Mouse (Mus musculus): Measurements from ENCODE around the gene Kcnh1. TPM values are rescaled to one million over a fixed set of nuclear protein-coding genes. Genes with fewer than 3 reads are reported as not detected.

Gene Kcnh1
- polyA plus RNA-seq, 1 experiment from 2014 or later = 0.49 TPM

DNA sequence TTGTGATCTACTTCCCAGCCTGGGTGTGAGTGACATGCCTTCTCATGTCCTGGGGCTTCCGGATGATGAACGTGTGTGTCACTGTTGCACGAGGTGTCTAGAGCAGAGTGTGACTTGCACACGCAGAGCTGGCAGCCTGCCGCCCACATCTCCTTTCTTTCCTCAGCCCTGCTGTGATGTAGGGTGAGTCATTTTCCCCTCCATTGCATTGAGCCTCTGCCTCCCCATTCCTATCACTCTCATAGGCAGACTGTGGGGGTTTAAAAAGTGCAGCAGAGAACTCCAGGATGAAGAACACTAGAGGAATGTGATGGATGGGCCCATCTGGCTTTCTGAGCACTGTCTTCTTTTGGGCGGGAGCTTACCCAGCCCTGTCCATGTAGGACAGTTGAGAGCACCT is 76.4 kb downstream of the Kcnh1 start:
- DNase-seq (ENCODE audit: low spot score) = no peak

DNA sequence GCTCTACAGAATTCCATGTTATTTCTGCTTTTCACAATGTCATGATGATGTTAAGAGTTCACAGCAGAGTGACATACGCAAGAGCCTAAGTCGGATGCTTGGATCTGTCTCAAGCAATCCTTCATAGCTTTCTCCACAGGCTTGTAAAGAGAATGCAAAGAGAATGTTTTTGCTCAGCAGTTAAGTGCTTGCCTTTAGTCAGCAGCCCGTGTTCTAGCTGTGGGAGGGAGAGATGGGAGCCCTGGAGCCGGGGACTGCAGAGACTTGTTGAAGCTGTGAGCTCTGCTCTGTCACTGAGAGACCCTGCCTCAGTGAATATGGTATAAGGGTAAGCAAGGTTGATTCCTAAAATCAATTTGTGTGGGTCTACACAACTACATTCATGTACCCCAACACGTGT is 78.3 kb downstream of the Kcnh1 start:
- DNase-seq (ENCODE audit: low spot score) = no peak

DNA sequence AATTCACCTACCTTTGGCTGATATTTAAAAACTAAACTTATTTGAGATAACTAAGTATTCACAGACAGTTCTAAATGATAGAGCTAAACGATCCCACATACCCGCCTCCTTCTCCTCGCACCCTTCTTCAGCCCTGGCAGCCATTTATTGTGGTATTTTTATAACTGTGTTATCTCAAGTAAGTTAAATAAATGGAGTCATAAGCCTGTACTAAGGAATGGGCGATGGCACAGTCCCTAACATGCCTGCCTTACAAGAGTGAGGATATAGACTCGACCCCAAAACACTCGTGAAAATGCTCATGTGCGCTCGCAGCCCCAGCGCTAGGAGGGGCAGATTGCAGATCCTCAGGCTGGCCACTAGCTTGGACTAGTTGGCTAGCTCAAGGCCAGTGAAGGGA is 79.3 kb downstream of the Kcnh1 start:
- DNase-seq (ENCODE audit: low spot score) = no peak

DNA sequence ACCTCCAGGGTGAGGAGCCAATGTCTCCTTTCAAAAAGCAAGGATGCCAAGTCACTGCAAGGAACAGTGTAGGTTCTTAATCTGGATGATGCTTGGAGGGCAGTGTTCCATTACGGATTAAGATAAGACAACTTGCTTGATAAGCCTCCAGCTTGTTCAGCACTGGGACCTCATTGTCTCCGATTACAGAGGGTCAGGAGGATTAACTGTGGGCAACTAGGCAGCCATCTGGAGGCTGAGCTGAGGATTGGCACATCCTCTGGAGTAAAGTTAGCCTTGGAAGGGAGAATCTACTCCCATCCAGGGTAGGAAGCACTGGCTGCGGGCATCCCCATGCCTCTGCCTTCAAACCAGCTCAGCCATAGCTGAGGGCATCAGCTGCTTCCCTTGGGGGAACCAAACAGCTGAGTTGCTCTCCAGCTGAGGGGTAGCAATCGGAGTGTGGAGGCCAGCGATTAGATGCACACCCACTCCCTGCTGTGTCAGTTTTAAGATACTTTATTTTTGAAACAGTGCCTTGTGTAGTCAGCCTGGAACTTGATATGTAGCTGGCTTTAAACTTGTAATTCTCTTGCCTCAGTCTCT is 87.3 kb downstream of the Kcnh1 start:
- DNase-seq (ENCODE audit: low spot score) = no peak

DNA sequence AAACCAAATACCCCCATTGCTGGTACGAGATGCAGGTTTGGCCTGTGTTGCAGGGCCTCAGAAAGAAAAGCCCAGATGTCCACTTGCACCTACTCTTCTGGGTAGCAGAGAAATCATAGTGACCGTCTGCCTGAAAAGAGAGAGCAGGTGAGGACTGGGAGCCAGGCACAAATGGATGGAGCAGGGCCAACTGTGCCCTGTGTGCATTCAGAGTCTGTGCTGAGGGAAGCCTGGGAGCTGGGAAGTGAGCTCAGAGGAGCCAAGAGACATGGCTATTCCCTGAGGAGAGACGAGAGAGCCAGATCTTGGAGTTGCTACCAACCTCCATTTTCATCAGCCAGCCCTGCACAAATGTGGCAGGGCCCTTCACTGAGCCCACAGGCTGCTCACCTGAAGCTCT is 93.8 kb downstream of the Kcnh1 start:
- DNase-seq (ENCODE audit: low spot score) = no peak

DNA sequence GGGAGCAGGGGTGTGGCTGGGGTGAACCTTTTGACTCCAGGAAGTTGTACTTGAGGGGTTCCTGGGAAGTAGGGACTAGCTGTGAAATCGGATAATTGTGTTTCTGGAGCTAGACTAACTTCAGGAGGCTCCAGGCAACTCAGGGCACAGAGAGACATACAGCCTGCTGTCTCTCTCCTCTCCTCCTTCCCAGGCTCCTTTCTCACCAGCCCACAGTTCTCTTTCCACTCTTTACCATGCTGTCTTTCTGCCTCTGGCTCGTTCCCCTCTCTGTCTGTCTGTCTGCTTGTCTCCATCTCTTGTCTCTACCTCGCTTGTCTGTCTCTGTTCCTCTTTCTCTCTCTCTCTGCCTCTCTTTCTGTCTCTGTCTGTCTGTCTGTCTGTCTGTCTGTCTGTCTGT is 94.4 kb downstream of the Kcnh1 start:
- DNase-seq (ENCODE audit: low spot score) = no peak

DNA sequence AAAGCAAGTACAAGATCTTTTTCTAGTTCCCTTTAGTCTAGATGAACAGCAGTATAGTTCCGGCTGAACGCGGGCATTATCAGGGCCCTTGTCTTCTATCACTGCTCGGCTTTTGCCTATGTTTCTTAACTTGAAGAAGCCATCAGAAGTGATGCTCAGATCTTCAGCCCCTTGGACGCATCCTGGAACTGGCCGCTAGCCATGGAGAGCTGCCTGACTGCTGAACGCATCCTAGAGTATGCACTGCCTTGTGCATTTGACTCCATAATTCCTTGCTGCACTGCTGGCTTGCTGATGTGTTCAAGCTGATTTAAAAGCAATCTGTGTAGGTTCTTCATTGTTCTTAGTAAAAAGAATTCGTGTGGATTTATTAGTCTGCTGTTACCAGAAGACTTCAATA is 97.9 kb downstream of the Kcnh1 start:
- DNase-seq (ENCODE audit: low spot score) = no peak

DNA sequence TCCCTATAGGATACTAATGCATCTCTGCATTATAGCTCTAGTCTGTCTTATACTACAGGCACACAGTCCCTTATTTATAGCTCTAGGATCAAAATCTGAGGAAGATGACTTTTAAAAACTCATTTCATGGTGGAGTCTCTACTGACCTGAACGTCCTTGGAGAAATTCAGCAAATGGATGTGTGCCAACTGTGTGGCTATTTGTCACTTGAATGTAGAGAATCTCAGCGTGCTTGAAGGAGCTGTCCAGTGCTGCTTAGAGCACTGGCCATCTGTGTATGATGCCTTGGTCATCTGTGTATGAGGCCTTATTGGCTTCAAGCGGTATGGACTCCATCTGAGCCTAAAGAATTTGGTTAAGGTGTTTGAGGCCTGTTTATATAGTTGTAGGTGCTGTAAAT is 100.7 kb downstream of the Kcnh1 start:
- no peak for DNase-seq (ENCODE audit: low spot score)

DNA sequence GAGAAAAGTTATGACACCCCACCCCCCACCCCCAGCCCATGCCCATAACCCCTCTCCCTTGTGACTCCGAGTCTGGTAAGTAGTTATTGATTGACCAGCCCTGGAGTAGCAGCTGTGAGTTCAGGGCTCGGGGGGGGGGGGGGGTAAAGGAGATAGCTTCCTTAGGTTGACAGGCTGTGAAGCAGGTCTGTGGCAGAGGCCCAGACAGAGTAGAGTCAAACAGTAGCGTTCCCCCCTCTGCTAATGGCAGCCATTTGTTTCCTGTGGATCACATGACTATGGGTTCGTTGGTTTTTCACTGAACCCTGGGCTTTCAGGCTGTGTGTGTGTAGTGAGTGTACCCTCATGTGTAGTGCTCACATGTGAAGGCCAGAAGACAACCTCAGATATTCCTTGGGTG is 102.8 kb downstream of the Kcnh1 start:
- DNase-seq (ENCODE audit: low spot score) = no peak

DNA sequence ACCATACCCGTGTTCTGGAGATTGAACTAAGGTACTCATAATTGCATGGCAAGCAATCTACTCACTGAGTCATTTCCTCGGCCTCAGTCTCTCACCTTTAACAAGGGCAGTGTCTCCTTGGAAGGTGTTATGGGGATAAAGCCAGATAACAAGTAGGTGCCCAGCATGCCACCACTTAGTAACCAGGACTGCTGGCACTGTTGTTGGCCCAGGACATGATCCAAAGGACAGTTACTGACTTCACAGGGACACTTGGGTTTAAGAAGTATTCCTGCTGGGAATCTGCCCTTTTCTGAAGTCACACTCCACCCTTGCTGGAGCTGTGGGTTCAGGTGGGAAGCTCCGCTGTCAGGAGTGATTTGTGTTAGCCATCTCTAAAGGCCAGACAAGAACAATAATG is 103.3 kb downstream of the Kcnh1 start:
- no peak for DNase-seq (ENCODE audit: low spot score)

DNA sequence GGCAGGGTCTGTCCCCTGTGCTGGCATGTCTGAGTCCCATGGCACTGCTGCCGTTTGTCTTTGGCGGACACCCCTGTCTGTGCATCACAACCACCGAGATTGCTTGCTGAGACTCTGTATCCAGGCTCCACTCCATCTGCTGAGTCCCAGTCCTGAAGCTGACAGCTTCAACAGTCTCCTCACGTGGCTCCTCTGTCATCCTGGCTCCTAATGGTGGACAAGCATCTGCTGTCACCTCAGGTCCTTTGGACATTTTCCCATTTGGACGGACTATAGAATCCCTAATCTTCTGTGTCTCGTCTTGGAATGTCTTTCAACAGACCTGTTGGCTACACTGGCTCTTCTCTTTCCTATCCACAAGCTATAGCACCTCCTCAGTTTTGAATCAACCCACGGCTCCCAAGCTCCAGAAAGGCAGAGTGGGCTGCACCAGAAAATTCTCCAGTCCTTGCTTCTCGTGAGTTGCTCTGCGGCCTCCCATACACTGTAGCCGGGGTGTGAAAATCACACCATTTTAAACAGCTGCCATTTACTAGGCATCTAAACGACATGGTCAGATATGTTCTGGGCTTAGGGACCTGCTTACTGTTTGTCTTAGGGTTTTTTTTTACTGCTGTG is 104.8 kb downstream of the Kcnh1 start:
- no peak for DNase-seq (ENCODE audit: low spot score)

DNA sequence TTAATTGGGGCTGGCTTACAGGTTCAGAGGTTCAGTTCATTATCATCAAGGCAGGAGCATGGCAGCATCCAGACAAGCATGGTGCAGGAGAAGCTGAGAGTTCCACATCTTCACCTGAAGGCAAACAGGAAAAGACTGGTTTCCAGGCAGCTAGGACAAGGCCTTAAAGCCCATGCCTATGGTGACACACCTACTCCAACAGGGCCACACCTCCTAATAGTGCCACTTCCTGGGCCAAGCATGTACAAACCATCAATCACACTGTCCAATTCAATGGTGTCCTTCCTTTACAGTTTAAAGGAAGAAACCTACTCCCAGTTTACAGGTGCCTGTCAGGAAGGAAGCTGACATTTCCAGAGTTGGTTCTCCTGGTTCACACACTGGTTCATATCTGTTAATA is 105.3 kb downstream of the Kcnh1 start:
- DNase-seq (ENCODE audit: low spot score) = no peak

DNA sequence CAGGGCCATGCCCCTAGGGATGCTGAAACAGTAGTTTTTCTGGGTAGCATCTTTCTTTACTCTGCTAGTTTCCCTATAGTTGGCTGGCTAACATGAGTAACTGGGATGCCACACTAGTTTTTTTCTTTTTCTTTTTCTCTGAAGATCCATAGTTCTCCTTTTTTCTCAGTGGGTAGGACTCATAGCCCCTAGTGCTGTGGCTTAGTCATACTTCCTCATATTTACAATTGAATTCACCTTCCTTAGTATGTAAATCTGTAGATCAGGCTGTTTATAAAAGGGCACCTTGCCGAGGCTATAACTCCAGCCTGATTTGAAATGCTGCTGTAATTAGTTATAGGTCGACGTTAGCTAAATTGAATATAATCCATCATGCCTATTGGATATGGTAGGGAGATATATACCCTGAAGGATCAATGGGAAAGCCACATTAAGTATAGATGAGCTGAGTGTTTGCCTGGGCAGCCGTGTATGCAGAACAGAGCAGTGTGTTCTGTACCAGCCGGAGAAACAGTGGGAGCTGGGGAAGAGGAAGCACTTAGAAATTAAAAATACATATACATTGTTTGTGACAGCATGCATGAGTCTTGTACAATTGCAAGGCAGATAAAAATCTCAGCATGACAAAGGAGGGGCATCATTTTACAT is 107.0 kb downstream of the Kcnh1 start:
- no peak for DNase-seq (ENCODE audit: low spot score)

DNA sequence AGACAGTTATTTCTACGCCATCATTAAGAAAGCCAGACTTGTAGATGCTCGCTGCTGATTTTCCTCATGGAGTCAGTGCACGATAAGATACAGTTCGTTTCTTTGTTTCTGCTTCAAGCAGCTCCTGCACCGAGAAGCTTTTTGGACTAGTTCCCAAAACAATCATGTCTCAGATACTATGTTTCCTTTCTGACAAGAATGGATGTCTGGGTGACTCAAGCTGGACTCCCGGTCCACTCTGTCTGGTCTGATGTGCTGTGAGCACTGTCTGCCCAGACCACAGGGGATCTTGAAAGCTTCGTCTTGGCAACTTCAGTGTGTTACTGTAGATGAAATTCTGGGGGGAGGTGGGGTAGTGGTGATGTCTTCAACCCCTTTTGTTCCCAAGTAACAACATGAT is 109.8 kb downstream of the Kcnh1 start:
- no peak for DNase-seq (ENCODE audit: low spot score)

DNA sequence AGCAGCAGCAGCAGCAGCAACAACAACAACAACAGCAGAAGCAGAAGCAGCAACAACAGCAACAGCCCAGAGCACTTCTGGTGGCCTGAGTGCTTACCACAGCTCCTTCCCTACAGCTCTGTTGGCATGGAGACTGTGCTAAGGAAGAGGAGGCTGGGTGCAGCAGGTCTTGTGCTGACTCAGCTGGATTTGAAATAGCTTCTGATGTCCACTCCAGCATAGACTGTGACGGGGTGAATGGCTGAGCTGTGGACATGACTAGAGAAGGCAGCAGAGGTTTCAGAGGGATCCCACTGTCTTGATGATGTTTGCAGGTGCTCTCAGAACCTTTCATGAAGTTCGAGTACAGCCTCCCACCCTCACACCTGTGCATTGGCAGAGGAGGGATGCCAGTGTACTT is 113.0 kb downstream of the Kcnh1 start:
- DNase-seq (ENCODE audit: low spot score) = no peak

DNA sequence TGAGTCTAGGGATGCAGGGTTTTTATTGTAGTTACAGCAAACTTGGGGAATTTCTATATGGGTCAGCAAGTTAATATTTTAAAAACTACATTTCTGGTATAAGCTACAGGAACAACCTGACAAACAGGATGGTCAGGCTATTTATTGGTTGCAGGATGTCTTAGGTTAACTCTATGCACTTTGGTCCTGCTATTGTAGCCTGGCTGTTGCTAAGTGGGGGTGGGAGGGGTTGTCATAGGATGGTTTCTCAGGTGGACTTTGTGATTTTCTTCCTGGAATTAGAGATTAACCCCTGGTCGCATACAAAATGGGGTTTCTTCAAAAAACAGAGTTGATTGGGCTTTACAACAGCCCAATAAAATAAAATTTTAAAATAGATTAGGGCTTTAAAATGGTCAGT is 114.6 kb downstream of the Kcnh1 start:
- no peak for DNase-seq (ENCODE audit: low spot score)

DNA sequence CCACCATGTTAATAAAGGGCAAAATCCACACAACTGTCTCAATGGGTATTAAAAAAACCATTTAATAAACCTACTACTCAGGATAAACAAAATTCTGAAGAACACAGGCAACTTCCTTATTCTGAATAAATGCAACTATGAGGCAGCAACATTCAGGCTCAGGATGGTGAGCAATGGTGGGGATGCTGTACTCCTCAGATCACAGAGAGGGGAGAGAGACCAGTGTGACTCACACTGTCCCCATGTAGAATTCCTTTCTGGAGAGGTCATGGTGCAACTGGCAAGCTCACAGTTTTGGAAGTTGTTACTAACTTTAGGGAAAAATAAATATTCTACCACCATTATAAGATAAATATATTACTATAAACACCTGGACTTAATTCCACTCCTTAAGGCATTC is 116.5 kb downstream of the Kcnh1 start:
- DNase-seq (ENCODE audit: low spot score) = no peak

DNA sequence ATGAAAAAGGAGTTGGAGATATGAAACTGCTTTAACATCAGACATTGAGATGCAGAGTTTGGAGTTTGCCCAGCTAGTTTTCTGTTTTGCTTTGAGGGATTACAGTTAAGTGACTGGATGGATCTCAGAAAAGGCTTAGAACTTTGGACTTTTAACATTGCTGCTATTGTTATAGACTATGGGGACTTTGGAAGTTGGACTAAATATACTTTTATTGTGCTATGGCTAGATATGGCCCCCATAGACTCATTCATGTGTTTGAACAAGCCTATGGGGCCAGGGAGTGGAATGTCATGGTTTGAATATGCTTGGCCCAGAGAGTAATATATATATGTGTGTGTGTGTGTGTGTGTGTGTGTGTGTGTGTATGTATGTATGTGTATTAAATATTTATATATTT is 120.7 kb downstream of the Kcnh1 start:
- DNase-seq (ENCODE audit: low spot score) = no peak

DNA sequence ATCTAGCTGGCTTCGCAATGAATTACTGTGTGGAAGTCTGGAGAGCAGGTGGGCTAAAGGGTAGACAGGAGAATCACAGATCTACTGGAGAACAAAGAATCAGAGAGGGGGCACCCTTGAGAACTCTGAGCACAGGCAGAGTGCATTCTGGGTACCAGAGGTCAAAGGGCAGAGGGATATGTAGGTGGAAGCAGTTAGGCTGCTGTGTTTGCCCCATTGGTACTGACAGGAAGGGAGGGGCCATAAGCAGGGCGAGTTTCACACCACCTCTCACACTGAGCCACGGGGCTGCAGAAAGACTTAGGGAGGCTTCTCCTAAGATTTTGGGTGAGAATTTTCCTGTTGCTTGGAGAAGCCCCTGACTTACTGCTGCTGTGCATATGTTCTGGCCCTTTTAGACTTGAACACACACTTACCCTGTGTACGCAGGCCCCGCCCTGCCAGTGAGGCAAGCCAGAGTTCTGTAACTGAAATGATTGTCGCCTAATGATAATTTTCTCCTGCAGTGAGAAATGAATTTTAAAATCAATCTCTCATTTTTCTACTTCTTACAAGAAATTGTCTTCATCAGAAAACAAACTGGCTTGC is 121.4 kb downstream of the Kcnh1 start:
- DNase-seq (ENCODE audit: low spot score) = no peak

DNA sequence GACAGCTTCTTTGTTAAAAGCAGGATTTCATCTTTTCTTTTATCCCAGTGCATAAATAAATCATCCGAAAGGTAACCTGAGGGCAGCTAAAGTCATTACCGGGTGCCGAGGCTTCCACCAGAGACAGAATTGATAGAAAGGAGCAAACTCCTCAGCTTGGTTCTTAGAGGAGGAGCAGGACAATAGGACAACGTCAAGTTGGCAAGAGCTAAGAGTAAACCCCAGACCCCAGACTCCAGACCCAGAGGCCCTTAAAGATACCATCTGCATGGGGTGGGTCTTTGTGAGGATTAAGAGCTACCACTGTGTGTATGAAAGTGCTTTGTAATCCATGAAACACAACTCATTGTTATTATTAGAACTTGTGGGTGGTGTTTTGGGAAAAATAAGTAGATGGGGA is 121.9 kb downstream of the Kcnh1 start:
- DNase-seq (ENCODE audit: low spot score) = no peak

DNA sequence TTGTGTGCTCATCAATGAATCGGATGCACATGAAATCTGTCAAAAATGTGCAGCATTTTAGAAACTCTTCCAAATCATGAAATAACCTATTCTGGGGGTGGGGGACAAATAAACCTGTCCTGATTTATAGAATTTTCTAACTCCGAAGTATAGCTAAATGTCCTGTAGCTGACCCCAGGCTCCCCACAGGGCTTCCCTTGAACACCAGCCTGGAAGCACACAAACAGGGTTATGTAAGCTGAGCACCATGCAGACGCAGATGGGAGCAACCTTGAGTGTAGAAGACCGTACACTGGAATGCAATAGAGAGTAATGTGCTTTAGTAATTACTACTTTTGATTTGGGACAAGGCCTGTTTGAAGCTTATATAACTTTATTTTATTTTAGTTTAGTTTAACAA is 122.4 kb downstream of the Kcnh1 start:
- DNase-seq (ENCODE audit: low spot score) = no peak

DNA sequence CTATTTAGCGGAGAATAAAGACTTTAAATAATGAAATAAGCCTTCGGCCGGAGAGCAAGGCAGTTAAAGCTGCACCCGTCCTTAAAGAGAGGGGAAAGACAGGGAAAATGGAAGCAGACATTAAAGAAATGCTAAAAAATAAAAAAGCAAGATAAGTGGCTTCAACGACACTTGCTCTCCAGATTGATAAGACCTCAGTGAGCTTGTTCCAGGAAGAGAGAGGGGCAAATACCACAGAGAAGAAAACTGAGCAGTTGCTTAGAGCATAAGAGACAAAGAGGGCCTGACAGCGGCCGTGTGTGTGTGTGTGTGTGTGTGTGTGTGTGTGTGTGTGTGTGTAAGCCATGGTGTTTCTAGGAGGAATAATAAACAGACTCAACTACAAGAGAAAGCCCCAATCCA is 123.0 kb downstream of the Kcnh1 start:
- no peak for DNase-seq (ENCODE audit: low spot score)

DNA sequence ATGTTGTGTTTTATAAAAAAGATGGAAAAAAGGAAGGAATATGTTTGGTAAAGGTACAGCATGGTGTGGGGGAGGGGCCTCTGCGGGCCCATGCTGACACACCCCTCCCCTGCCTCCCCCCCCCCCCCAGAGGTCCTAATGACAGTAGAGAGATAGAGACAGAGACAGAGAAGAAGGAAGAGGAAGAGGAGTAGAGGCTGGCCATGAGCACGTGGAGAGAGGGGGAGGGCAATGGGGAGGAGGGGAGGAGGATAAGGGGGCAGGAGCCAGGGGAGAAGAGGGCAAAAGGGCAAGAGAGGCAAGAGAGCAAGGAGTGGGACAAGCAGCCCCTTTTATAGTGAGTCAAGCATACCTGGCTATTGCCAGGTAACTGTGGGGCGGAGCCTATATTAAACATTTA is 123.5 kb downstream of the Kcnh1 start:
- DNase-seq (ENCODE audit: low spot score) = no peak

All from thymus, postnatal 0 days (tissue).